Mouse (Mus musculus) WW6 (cell line): Measurements from ENCODE around the gene Fgd3.

Experiments
- DNase-seq: peaks from one replicate; pipeline ENCODE4 v3.0.0-alpha.2; 2013; ENCODE audit warnings: low read depth, low spot score

Gene Fgd3

DNA sequence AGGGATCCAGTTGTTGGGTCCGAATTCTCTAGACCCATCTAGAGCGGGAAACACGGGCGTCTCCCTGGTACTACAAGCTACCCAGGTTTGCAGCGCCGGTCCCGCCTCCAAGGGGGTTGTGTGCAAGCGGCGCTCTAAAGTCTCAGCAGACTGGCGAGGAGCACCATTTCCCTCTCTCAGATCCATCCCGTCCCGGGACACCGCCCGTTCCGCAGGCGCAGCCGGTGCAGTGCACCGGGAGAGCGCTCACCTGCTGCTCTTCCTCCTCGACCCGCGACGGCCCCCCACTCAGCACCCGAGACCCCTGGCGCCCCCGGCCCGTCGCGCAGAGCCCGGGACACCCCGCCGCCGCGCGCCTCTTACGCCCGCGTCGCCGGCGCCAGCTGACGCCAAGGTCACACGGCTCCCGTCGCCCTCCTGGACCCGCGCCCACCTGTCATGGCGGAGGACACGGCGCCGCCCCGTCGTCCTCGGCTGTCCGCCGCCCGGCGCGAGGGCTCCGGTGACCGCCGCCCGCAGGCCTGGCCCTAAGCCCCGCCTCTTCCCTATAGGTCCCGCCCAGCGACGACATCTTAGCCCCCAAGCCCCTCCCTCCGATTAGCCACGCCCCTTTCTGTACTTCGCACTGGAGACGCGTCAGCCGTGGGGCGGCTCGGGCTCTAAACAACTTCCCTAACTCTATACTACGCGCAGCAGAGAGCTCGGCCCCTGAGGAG, 104.4 kb downstream of the Fgd3 start, which contains the start of gene Card19:
Card19 (minus strand) TSS at position 534 of the 716 bp plus-strand sequence.
- peak; percentile 74 for DNase-seq

- DNase-seq: no peak
Observed at GRCm38 (mm10) chr13:49215128-49215503, 105.0 kb downstream of the Fgd3 start.

DNA sequence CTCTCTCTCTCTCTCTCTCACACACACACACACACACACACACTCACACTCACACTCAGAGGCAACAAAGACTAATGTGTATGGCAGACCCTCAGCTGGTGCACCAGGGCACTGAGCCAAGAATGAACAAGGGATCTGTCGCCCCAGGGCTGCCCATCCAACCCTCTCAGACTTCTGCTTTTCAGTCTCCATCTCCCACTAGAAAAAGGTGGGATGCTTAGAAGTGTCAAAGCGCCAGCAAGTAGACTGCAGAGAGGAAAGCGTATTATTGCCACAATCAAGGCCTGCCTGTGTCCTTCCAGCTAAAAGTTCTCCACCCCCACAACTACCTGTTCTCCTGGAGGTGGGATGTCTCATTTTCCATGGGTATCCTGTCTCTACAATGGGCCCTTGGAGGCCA, 105.7 kb downstream of the Fgd3 start:
- DNase-seq: no peak

- no peak for DNase-seq
Observed at GRCm38 (mm10) chr13:49213531-49213932, 106.6 kb downstream of the Fgd3 start.

- DNase-seq: no peak
Observed at GRCm38 (mm10) chr13:49212711-49213500, 107.2 kb downstream of the Fgd3 start.
